Mouse (Mus musculus) C2C12 (cell line): ENCODE data around the gene Ngdn.

Experiments
- CTCF ChIP-seq: IDR thresholded peaks from one replicate; pipeline ENCODE4 v1.5.1; 2011; ENCODE audit not compliant: control insufficient read depth, insufficient read depth, insufficient read length
- FOSL1 ChIP-seq: IDR thresholded peaks from one replicate; pipeline ENCODE4 v1.8.0; 2011; ENCODE audit warnings: mild to moderate bottlenecking, low read length; ENCODE audit not compliant: poor library complexity, insufficient read depth, severe bottlenecking
- USF1 ChIP-seq: IDR thresholded peaks from one replicate; pipeline ENCODE4 v1.6.1; 2011; ENCODE audit warnings: low read depth, mild to moderate bottlenecking, control low read depth, moderate library complexity

DNA sequence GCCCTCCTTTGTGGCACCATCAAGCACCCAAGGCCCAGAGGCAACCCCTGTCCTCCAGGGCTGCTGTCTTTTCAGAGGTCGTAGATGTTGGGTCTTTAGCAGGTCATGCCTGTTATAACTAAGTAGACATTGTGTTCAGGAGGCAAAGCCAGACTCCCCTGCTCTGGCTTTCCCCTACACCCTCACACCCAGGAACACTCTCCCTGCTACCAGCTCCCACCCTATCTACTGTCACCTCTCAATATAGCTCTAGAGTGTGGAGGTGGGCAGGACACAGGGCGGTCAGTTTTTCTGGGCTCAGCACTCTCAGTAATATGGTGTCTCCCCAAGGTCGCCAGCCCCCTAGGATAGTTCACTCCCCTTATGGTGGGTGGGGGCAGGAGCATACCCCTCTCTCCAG lies 47.4 kb upstream of the Ngdn start:
- no peak for TF ChIP-seq CTCF
- TF ChIP-seq FOSL1: no peak
- no peak for TF ChIP-seq USF1
